Mouse (Mus musculus) MEL (cell line): ENCODE measurements around the gene Irf2bp2.

Experiments
- BHLHE40 ChIP-seq: IDR thresholded peaks from 2 replicates; pipeline ENCODE4 v1.6.1; 2012; ENCODE audit warnings: low read depth, mild to moderate bottlenecking, inconsistent platforms, low read length, improper control_type of control experiment, borderline replicate concordance
- GABPA ChIP-seq: IDR thresholded peaks from 2 replicates; pipeline ENCODE4 v1.6.1; 2012; ENCODE audit warnings: low read depth, mild to moderate bottlenecking, inconsistent platforms, low read length, improper control_type of control experiment, moderate library complexity
- MAZ ChIP-seq: IDR thresholded peaks from 2 replicates; pipeline ENCODE4 v1.6.1; 2012; ENCODE audit warnings: low read depth, mild to moderate bottlenecking, inconsistent platforms, low read length, improper control_type of control experiment
- NRF1 ChIP-seq: IDR thresholded peaks from 2 replicates; pipeline ENCODE4 v1.6.1; 2014; ENCODE audit warnings: low read depth, mild to moderate bottlenecking, inconsistent platforms, low read length, improper control_type of control experiment, moderate library complexity; ENCODE audit not compliant: poor library complexity, insufficient read depth, severe bottlenecking

GRCm38 (mm10) chr8:126595204-126596061 lies 1.6 kb upstream of the Irf2bp2 start:
- TF ChIP-seq MAZ: no peak
- TF ChIP-seq GABPA: no peak
- no peak for TF ChIP-seq NRF1
- peak; percentile 56; the same call in 1 of the 2 replicates for TF ChIP-seq BHLHE40
